Mouse (Mus musculus) MEL (cell line): ENCODE data around the gene Nxnl1.
"Not testable (repeated sequence)": the region's sequence is repeated elsewhere in the genome, so short reads cannot be mapped to it uniquely, and the experiment has no call there.

Experiments
- BHLHE40 ChIP-seq: IDR thresholded peaks from 2 replicates; pipeline ENCODE4 v1.6.1; 2012; ENCODE audit warnings: low read depth, mild to moderate bottlenecking, inconsistent platforms, low read length, improper control_type of control experiment, borderline replicate concordance
- CTCF ChIP-seq, 3 experiments: IDR thresholded peaks in 2 of 3; conservative IDR thresholded peaks in 1 of 3; 2 replicates each; pipeline ENCODE4 v1.5.1; 2011 to 2012; ENCODE audit warnings: low read length in 3 of 3, low read depth in 2 of 3, mild to moderate bottlenecking in 2 of 3, improper control_type of control experiment in 1 of 3, inconsistent platforms in 1 of 3, mixed read lengths in 1 of 3, moderate library complexity in 1 of 3; ENCODE audit not compliant: control insufficient read depth in 1 of 3, insufficient read depth in 1 of 3, poor library complexity in 1 of 3, severe bottlenecking in 1 of 3
- EP300 ChIP-seq, 2 experiments: IDR thresholded peaks; 2 replicates each; pipeline ENCODE4 v1.6.1; 2011; ENCODE audit warnings: improper control_type of control experiment in 2 of 2, low read length in 2 of 2, low read depth in 1 of 2, mild to moderate bottlenecking in 1 of 2
- ETS1 ChIP-seq: IDR thresholded peaks from 2 replicates; pipeline ENCODE4 v1.6.1; 2012; ENCODE audit warnings: low read depth, mild to moderate bottlenecking, inconsistent platforms, low read length, improper control_type of control experiment, moderate library complexity
- GABPA ChIP-seq: IDR thresholded peaks from 2 replicates; pipeline ENCODE4 v1.6.1; 2012; ENCODE audit warnings: low read depth, mild to moderate bottlenecking, inconsistent platforms, low read length, improper control_type of control experiment, moderate library complexity
- MAFK ChIP-seq: IDR thresholded peaks from 2 replicates; pipeline ENCODE4 v1.6.1; 2011; ENCODE audit warnings: low read depth, mild to moderate bottlenecking, low read length, improper control_type of control experiment, borderline replicate concordance
- MAX ChIP-seq: IDR thresholded peaks from 2 replicates; pipeline ENCODE4 v1.6.1; 2011; ENCODE audit warnings: low read length, improper control_type of control experiment
- POLR2A ChIP-seq, 2 experiments: IDR thresholded peaks; 2 replicates each; pipeline ENCODE4 v1.6.1; 2011 to 2012; ENCODE audit warnings: low read length in 2 of 2, mild to moderate bottlenecking in 2 of 2, control low read depth in 1 of 2, improper control_type of control experiment in 1 of 2, low read depth in 1 of 2, moderate library complexity in 1 of 2; ENCODE audit not compliant: control insufficient read depth in 1 of 2, insufficient read depth in 1 of 2, poor library complexity in 1 of 2
- POLR2AphosphoS5 ChIP-seq: IDR thresholded peaks from 2 replicates; pipeline ENCODE4 v1.6.1; 2012; ENCODE audit warnings: low read depth, borderline replicate concordance, mild to moderate bottlenecking, inconsistent platforms, low read length, moderate library complexity, mixed read lengths
- RAD21 ChIP-seq: IDR thresholded peaks from 2 replicates; pipeline ENCODE4 v1.6.1; 2011; ENCODE audit warnings: mild to moderate bottlenecking, low read depth, low read length, improper control_type of control experiment
- SMC3 ChIP-seq: IDR thresholded peaks from 2 replicates; pipeline ENCODE4 v1.6.1; 2011; ENCODE audit warnings: low read depth, low read length, improper control_type of control experiment
- TAL1 ChIP-seq: IDR thresholded peaks from 2 replicates; pipeline ENCODE4 v1.6.1; 2012; ENCODE audit warnings: mild to moderate bottlenecking, inconsistent platforms, low read length, moderate library complexity, mixed read lengths
- UBTF ChIP-seq: IDR thresholded peaks from 2 replicates; pipeline ENCODE4 v1.6.1; 2012; ENCODE audit warnings: low read depth, mild to moderate bottlenecking, inconsistent platforms, low read length, improper control_type of control experiment, moderate library complexity, borderline replicate concordance; ENCODE audit not compliant: insufficient read depth
- ZKSCAN1 ChIP-seq: IDR thresholded peaks from 2 replicates; pipeline ENCODE4 v1.6.1; 2012; ENCODE audit warnings: low read depth, mild to moderate bottlenecking, inconsistent platforms, low read length, improper control_type of control experiment, moderate library complexity

DNA sequence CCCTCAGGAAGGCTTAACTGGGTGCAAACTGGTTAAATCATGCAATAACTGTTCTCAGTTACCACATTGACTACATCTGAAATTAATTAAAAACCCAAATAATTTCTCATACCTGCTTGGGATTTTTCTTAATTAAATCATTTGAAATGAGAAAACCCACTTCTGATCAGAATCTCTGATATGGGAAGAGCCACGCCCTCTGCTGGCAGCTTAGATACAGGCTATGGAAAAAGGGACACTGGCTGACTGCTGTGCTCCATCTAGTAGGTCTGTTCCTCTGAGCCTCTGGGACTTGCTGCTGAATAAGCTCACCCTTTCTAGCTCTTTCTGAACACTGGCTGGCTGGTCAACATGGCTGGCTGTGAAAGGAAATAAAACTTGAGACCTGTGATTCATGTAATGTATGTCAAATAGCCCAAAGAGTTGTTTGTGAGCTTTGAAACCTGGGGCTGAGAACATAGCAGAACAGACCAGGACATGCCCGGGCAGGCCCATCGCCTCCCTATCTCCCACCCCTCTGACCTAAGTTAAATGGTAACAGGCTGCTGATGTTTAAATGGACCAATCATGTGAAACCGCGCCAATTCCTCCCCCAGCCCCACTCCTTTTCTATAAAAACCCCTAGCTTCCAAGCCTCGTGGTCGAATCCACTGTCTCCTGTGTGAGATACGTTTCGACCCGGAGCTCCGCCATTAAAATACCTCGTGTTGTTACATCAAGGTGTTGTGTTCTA is 35.5 kb downstream of the Nxnl1 start:
- TF ChIP-seq SMC3 (peak; percentile 61), CTCF (IDR thresholded peaks at IDR 0.05 in 2 of 3, conservative IDR thresholded peaks at IDR 0.05 in 1 of 3; ENCODE audit: control insufficient read depth in 1 of 3, insufficient read depth in 1 of 3, low read depth in 2 of 3, low read length in 3 of 3, poor library complexity in 1 of 3, severe bottlenecking in 1 of 3) (peak; percentile 54 to 71 (median 58)), RAD21 (peak; percentile 15)
- TF ChIP-seq POLR2A (IDR thresholded peaks at IDR 0.05; ENCODE audit: control insufficient read depth in 1 of 2, insufficient read depth in 1 of 2, low read depth in 1 of 2, low read length in 2 of 2, poor library complexity in 1 of 2); ETS1; ZKSCAN1; BHLHE40; TAL1; GABPA; MAX; POLR2AphosphoS5; MAFK; UBTF; EP300 (IDR thresholded peaks at IDR 0.05; ENCODE audit: low read depth in 1 of 2, low read length in 2 of 2): not testable (repeated sequence)
